Mouse (Mus musculus): ENCODE results near the gene Zfp410. TPM values are rescaled to one million over a fixed set of nuclear protein-coding genes. Genes with fewer than 3 reads are reported as not detected.

Gene Zfp410
- polyA plus RNA-seq, 1 experiment from 2014 or later: 52.0 TPM

DNA sequence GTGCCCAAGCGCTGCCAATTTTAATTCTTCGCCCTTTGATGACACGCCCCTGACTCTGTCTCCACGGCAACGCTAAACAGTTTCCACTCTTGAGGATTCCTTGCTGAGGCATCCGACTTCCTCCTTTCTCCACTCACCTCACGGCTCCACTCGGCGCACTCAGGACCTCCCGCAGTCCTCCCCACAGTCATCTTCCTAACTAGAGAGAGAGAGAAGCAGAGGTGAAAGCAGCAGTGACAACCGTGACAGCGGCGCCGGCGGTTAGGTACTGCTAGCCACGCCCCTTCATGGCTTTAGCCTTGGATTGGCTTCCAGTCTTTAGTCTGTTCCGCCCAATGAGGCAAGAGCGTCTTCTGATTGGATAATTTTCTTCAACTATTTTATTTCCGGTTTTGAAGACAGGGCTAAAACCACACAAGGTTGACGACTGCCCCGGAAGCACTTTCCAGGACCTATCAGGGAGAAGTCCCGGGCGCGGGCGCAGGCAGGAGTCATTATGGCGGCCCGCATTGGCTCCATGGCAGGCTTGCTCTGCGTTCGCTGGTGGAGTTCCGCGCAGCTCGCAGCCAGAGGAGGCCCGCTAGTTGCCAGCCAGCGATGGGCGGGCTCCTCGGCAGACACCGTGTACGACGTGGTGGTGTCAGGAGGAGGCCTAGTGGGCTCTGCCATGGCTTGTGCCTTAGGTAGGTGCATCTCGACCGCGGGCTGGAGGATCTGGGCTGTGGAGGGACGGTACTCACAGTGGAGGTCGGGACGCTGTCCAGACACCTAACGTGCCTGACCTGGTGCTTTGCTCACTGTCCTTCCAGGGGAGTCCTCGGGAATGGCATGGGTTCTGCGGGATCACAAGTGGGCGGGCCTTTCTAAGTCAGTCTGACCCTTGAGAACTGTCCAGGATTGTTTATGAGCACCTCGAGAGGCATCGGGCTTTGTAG lies 45.2 kb downstream of the Zfp410 start, which contains the start of the genes Coq6 and Fam161b:
Coq6 (plus strand) TSS at position 103 of the 935 bp plus-strand sequence.
Fam161b (minus strand) TSS at position 279 of the 935 bp plus-strand sequence.
- peaks cover 9% of the 10 kb centered on the region for H3K36me3 ChIP-seq
- H3K4me2 ChIP-seq: peak within 1 kb of the TSS; percentile 89
- H3K27me3 ChIP-seq (replicated peaks): no peaks in the 10 kb centered on the region
- H3K9ac ChIP-seq: peak within 1 kb of the TSS; percentile 92
- no peaks in the 10 kb centered on the region for H3K9me3 ChIP-seq
- under 1% methylated on average over 51 of the region's 51 CpGs for WGBS
- H3K27ac ChIP-seq (replicated peaks): peak within 1 kb of the TSS; percentile 68
- ATAC-seq (ENCODE audit: extremely low read depth, insufficient number of reproducible peaks, low FRiP score, low TSS enrichment): peak; percentile 97
- peaks cover 49% of the 10 kb centered on the region for H3K4me1 ChIP-seq
- peak within 1 kb of the TSS; percentile 91 for H3K4me3 ChIP-seq

GRCm38 (mm10) chr12:84362872-84363271 lies 46.2 kb downstream of the Zfp410 start:
- Histone ChIP-seq H3K4me3 (peak overlapping the region; percentile 91), H3K9ac (peak overlapping the region; percentile 92), H3K4me2 (peak overlapping the region; percentile 89), H3K27me3 (replicated peaks) (no peaks in the 10 kb centered on the region), H3K36me3 (peaks cover 12% of the 10 kb centered on the region), H3K4me1 (peaks cover 49% of the 10 kb centered on the region), H3K27ac (replicated peaks) (no peak overlapping the region), H3K9me3 (no peaks in the 10 kb centered on the region)
- WGBS: 35% methylated on average over 2 of the region's 2 CpGs
- ATAC-seq (ENCODE audit: extremely low read depth, insufficient number of reproducible peaks, low FRiP score, low TSS enrichment): no peak

DNA sequence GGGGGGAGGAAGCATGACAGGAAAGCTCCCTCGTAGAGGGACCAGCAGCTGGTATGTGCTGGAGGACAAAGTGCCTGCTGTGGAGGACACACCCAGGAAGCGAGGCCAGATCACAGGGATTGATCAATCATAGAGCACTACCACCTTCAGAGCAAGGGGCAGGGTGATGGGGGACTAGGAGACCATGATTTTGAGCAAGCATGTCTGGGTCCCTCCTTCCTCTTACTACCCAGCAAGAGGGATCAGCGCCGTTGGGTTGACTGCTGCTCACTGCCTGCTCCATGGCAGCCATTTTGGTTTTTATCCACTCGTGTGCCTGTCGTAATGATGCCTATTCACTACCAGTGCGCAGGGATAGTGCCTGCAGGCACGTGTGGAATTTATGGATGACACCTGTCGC lies 47.6 kb downstream of the Zfp410 start:
- H3K27ac ChIP-seq (replicated peaks): 0 out of 2 replicates have a peak overlapping the region, but pooled peaks have one; percentile 24
- ATAC-seq (ENCODE audit: extremely low read depth, insufficient number of reproducible peaks, low FRiP score, low TSS enrichment): no peak
- peak overlapping the region; percentile 40; the same call in 1 of the 2 replicates for H3K9ac ChIP-seq
- no peak overlapping the region for H3K4me3 ChIP-seq
- peaks cover 47% of the 10 kb centered on the region for H3K4me1 ChIP-seq
- H3K9me3 ChIP-seq: no peaks in the 10 kb centered on the region
- no peaks in the 10 kb centered on the region for H3K27me3 ChIP-seq (replicated peaks)
- WGBS: 71% methylated on average over 9 of the region's 9 CpGs
- peaks cover 26% of the 10 kb centered on the region for H3K36me3 ChIP-seq
- H3K4me2 ChIP-seq: peak overlapping the region; percentile 89; the same call in 1 of the 2 replicates

DNA sequence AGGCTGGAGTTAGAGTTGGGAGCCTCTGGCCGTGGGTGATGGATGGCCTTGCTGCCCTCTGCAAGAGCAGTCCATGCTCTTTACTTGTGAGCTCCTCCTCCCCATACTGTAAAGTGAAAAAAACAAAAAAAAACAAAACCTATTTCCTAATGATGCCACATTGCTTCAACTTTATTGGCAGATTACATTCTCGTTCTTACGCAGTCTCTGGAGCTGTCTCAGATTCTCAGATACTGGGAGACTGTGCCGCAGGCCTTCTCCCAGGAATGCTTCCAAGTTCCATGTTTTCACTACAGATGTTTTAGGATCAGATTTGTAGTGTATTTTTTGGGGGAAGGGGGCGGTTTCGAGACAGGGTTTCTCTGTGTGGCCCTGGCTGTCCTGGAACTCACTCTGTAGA lies 48.5 kb downstream of the Zfp410 start:
- Histone ChIP-seq H3K4me2 (no peak overlapping the region), H3K27me3 (replicated peaks) (no peaks in the 10 kb centered on the region), H3K9me3 (no peaks in the 10 kb centered on the region), H3K36me3 (peaks cover 34% of the 10 kb centered on the region), H3K4me3 (no peak overlapping the region), H3K27ac (replicated peaks) (no peak overlapping the region), H3K4me1 (peaks cover 38% of the 10 kb centered on the region), H3K9ac (no peak overlapping the region)
- 92% methylated on average over 6 of the region's 6 CpGs for WGBS
- no peak for ATAC-seq (ENCODE audit: extremely low read depth, insufficient number of reproducible peaks, low FRiP score, low TSS enrichment)

DNA sequence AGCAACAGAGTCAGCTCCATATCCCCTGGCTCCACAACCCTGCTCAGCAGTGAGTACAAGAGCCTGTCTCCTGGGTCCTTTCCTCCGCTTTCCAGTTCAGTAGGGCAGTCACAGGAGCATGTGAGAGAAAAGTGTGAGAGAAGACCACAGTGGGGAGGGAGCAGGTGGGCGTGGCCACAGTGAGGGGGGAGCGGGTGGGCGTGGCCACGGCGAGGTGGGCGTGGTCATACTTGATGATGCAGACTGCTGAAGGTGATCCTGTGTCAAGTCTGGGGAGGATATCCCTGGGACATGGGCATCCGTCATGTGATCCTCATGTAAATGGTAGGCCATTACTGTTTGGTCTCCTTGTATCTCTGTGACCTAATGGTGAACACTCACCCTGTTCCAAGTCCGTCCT lies 50.3 kb downstream of the Zfp410 start:
- Histone ChIP-seq H3K4me2 (no peak overlapping the region), H3K27ac (replicated peaks) (no peak overlapping the region), H3K9ac (no peak overlapping the region), H3K9me3 (no peaks in the 10 kb centered on the region), H3K4me1 (peaks cover 27% of the 10 kb centered on the region), H3K27me3 (replicated peaks) (no peaks in the 10 kb centered on the region), H3K4me3 (no peak overlapping the region), H3K36me3 (peaks cover 53% of the 10 kb centered on the region)
- no peak for ATAC-seq (ENCODE audit: extremely low read depth, insufficient number of reproducible peaks, low FRiP score, low TSS enrichment)
- WGBS: 66% methylated on average over 9 of the region's 9 CpGs

DNA sequence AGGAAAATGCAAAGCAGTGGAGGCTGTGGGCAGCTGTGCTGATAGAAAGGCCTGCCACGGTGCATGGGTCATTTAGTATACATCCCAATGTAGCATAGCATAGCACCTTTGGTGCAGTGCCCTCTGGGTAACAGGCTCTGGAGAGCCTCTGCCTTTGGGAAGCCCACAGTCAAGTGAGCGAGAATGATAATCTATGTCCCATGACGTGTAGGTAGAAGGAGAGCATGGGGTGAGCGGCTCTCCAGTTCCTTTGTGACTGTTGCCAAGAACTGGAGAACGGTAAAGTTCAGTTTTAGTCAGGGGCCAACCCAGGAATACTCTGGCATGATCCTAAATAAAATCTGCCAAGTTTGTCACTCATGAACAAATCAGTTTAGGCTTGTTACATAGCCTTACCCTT lies 55.0 kb downstream of the Zfp410 start:
- WGBS: 83% methylated on average over 5 of the region's 5 CpGs
- no peak overlapping the region for H3K4me3 ChIP-seq
- no peaks in the 10 kb centered on the region for H3K9me3 ChIP-seq
- H3K27me3 ChIP-seq (replicated peaks): no peaks in the 10 kb centered on the region
- peaks cover 98% of the 10 kb centered on the region for H3K36me3 ChIP-seq
- no peak overlapping the region for H3K9ac ChIP-seq
- no peak overlapping the region for H3K27ac ChIP-seq (replicated peaks)
- H3K4me1 ChIP-seq: peaks cover 21% of the 10 kb centered on the region
- no peak overlapping the region for H3K4me2 ChIP-seq
- ATAC-seq (ENCODE audit: extremely low read depth, insufficient number of reproducible peaks, low FRiP score, low TSS enrichment): no peak

GRCm38 (mm10) chr12:84373831-84374481 lies 57.3 kb downstream of the Zfp410 start:
- Histone ChIP-seq H3K9ac (peak overlapping the region; percentile 62), H3K4me1 (peaks cover 21% of the 10 kb centered on the region), H3K4me2 (0 out of 2 replicates have a peak overlapping the region, but pooled peaks have one; percentile 9), H3K4me3 (no peak overlapping the region), H3K9me3 (no peaks in the 10 kb centered on the region), H3K27me3 (replicated peaks) (no peaks in the 10 kb centered on the region), H3K36me3 (peaks cover 99% of the 10 kb centered on the region), H3K27ac (replicated peaks) (peak overlapping the region; percentile 78)
- 49% methylated on average over 6 of the region's 6 CpGs for WGBS
- no peak for ATAC-seq (ENCODE audit: extremely low read depth, insufficient number of reproducible peaks, low FRiP score, low TSS enrichment)

- H3K9me3 ChIP-seq: no peaks in the 10 kb centered on the region
- WGBS: 39% methylated on average over 4 of the region's 4 CpGs
- peak overlapping the region; percentile 53 for H3K4me2 ChIP-seq
- peaks cover 43% of the 10 kb centered on the region for H3K4me1 ChIP-seq
- peak overlapping the region; percentile 42 for H3K4me3 ChIP-seq
- peak; percentile 23; the same call in 1 of the 2 replicates for ATAC-seq (ENCODE audit: extremely low read depth, insufficient number of reproducible peaks, low FRiP score, low TSS enrichment)
- H3K9ac ChIP-seq: peak overlapping the region; percentile 70
- peak overlapping the region; percentile 85 for H3K27ac ChIP-seq (replicated peaks)
- H3K36me3 ChIP-seq: peaks cover 48% of the 10 kb centered on the region
- H3K27me3 ChIP-seq (replicated peaks): no peaks in the 10 kb centered on the region
These were observed 65.7 kb downstream of the Zfp410 start for GRCm38 (mm10) chr12:84382369-84382768.

DNA sequence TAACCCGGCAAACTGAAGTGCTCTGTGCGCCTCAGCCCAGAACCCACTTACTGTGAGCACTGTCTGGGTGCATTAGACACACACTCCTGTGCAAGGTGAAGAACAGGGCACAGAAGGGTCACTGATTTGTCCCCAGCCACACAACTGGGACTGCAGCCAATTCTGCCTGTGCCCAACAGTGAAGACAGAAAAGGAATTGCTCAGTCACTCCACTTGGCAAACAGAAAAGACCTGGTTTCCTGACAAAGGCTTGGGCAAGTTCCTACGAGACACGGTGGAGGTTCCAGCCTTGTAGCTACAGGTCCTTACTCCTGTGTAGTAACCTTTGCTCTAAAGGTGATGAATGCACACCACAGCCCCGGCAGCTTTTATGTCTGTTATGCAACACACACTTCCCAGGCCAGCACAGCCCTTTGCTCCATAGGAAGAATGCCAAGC lies 68.0 kb downstream of the Zfp410 start:
- Histone ChIP-seq H3K9ac (peak overlapping the region; percentile 56), H3K4me2 (peak overlapping the region; percentile 27; the same call in 1 of the 2 replicates), H3K9me3 (no peaks in the 10 kb centered on the region), H3K4me1 (peaks cover 47% of the 10 kb centered on the region), H3K36me3 (peaks cover 41% of the 10 kb centered on the region; the same call in 1 of the 2 replicates), H3K4me3 (no peak overlapping the region), H3K27me3 (replicated peaks) (no peaks in the 10 kb centered on the region), H3K27ac (replicated peaks) (peak overlapping the region; percentile 88)
- 26% methylated on average over 5 of the region's 5 CpGs for WGBS
- ATAC-seq (ENCODE audit: extremely low read depth, insufficient number of reproducible peaks, low FRiP score, low TSS enrichment): peak; percentile 54; the same call in 1 of the 2 replicates

DNA sequence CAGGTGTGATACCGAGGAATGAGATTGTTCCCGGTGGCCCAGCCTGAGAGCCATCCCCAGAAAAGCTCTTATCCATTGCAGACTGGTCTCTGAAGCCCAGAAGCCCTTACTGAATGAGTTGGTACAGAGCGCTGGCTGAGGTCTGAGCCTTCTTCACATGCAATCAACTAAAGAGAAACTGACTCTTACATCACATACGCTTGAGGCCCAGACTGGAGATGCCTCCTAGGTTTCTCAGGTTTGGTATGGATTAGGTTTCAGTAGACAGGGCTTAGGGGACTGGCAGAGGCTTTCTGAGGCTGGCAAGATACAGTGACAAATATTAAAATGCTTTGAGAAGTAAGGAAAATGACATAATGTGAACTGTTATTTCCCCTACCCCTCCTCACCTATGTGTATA lies 68.8 kb downstream of the Zfp410 start:
- Histone ChIP-seq H3K4me2 (no peak overlapping the region), H3K27ac (replicated peaks) (peak overlapping the region; percentile 88), H3K9ac (peak overlapping the region; percentile 25; the same call in 1 of the 2 replicates), H3K27me3 (replicated peaks) (no peaks in the 10 kb centered on the region), H3K4me3 (no peak overlapping the region), H3K36me3 (peaks cover 35% of the 10 kb centered on the region; the same call in 1 of the 2 replicates), H3K4me1 (peaks cover 52% of the 10 kb centered on the region), H3K9me3 (no peaks in the 10 kb centered on the region)
- ATAC-seq (ENCODE audit: extremely low read depth, insufficient number of reproducible peaks, low FRiP score, low TSS enrichment): no peak
- 81% methylated on average over 4 of the region's 4 CpGs for WGBS

DNA sequence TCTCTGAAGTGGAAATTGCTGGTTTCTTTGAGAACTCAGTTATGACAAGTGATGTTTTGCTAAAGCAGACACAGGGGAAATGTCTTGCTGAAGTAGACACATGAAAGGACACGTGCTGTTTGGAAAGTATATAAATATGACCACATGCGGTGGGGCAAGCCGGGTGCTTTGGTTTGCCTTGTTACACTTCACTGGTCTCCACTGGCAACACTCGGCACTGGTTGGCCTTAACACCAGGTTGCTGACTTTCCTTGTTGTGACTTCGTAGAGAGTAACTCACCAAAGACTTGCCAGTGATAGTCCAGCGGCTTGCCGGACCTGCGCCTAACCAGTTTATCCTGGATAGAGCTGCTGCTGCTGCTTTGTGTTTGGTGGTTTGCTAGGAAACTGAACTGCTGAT lies 71.4 kb downstream of the Zfp410 start:
- ATAC-seq (ENCODE audit: extremely low read depth, insufficient number of reproducible peaks, low FRiP score, low TSS enrichment): no peak
- Histone ChIP-seq H3K4me3 (no peak overlapping the region), H3K27me3 (replicated peaks) (no peaks in the 10 kb centered on the region), H3K9ac (no peak overlapping the region), H3K27ac (replicated peaks) (no peak overlapping the region), H3K4me1 (peaks cover 56% of the 10 kb centered on the region), H3K9me3 (no peaks in the 10 kb centered on the region), H3K36me3 (peaks cover 40% of the 10 kb centered on the region), H3K4me2 (no peak overlapping the region)
- 86% methylated on average over 8 of the region's 8 CpGs for WGBS

Measured in heart, embryonic 13.5 days (tissue).